Mouse (Mus musculus) cerebellum, postnatal 4 days (tissue): ENCODE data around the gene Lrrc58.

ENCODE experiments used
- DNase-seq, 2 experiments: peaks; one replicate each; pipeline ENCODE4 v3.0.0; 2022; ENCODE audit warnings: low spot score in 2 of 2, mixed read lengths in 1 of 2

Gene Lrrc58

GRCm38 (mm10) chr16:37868506-37869469 lies 599 bp downstream of the Lrrc58 start:
- no peak for DNase-seq

DNA sequence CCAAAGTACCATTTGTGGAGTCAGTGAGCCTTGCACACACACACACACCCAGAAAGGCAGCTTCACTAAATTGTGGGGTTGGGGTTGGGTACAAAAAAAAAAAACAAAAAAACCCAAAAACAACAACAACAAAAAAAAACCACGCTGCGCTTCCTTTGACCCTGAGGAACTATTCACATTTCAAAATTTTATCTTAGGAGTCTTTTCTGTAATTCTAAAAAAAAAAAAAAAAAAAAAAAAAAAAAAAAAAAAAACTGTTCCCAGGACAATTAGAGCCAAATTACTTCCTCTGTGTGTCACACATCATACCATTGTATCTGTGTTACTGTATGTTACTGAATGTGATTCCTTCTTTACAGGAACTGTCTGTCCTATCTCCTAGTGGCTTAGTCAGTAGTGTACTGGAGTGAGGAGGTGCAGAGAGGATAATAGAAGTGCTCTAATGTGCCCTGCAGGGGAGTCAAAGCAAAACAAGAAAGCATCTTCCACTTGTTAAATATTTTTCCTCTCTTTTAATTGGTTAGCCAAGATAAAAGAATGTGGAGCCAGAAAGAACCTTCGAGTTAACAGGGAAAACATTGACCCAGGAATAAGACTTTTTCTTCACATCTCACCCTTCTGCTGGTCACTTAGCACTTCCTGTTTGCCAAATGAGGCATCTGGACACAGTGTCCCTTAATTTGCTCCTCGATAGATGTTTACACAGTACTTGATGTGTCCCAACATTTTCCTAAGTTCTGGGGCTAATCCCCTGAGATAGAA lies 1.5 kb downstream of the Lrrc58 start:
- no peak for DNase-seq

GRCm38 (mm10) chr16:37871112-37871715 lies 3.0 kb downstream of the Lrrc58 start:
- no peak for DNase-seq

GRCm38 (mm10) chr16:37874501-37875235 lies 6.5 kb downstream of the Lrrc58 start:
- DNase-seq: no peak

- no peak for DNase-seq
Observed at GRCm38 (mm10) chr16:37877406-37877805, 9.2 kb downstream of the Lrrc58 start.

- no peak for DNase-seq
Observed at GRCm38 (mm10) chr16:37878951-37879505, 10.8 kb downstream of the Lrrc58 start.

DNA sequence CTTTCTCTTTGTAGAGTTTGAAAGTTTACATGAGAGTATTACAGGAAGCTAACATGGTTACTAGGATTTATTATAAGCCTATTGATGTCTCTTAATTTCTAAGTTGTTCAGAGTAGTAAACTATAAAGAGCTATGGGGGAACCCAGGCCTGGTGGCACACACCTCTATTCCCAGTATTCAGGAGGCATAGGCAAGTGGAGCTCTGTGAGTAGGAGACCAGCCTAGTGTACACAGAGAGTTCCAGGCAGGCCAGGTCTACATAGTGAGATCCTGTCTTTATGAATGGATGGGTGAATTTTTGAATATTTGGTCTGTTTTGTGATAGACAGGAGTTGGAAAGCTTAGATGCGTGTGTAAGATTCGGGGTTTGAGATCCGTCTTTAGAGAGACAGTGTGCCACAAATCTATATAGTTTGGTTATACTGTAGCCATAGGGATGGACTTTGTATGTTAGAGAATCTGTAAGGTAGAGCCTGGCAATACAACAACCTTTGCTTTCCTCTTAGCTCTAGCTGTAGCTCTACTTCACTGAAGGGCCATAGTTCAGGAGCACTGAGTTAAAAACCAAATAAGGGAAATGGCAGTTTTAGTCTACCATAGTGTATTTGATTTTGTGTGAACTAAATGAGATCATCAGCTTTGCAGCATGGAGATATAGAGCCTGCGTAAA lies 11.7 kb downstream of the Lrrc58 start:
- no peak for DNase-seq

DNA sequence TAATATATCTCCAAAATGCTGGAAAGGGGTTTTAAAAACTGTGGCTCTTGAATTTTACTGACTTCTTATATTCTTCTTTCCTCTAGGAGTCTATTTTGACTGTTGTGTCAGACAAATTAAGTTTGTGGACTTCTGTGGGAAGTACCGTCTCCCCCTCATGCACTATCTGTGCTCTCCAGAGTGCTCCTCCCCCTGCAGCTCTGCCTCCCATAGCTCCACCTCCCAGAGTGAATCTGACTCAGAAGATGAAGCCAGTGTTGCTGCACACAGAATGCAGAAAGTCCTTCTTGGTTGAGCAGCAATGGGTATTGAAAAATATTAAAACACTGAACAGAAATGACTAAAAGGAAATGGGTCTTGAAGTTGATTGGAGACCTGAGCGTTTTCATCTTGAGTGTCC lies 13.0 kb downstream of the Lrrc58 start:
- DNase-seq: no peak

DNA sequence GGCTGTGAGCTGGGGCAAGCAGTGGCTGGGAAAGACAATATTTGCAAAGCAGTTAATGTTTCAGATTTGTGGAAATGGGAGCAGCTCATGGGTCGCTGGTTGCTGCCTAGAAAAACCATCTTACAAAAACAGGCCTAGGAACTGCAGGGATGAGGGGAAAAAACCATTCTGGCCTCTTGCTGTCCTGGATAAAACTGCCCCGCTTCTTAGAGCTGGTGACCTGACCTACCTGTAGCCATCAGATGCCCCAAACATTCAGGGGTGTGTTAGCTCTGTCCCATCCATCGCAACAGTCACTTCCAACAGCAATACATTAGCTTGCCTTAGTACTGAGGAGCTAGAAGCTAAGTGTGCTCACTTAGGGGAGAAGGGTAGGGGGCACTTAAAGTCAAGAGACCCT lies 20.8 kb downstream of the Lrrc58 start:
- DNase-seq: no peak

DNA sequence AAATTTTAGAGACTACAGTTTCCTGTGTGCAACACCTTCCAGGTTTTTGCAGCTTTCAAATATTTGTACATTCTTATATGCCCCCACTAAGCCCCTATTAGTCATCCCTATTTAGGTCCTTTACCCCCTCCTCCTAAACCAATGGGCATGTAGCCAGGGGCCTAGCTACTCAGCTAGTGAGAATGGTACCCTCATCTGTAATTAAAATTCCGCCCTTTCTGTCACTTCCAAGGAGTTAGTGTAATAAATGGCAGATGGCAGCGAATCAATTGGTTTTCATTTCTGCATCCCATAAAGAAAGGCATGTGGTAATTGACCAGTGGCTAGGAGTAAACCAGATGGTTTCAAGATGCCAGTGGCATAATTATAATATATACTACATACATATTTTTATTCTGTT lies 24.5 kb downstream of the Lrrc58 start:
- no peak for DNase-seq

DNA sequence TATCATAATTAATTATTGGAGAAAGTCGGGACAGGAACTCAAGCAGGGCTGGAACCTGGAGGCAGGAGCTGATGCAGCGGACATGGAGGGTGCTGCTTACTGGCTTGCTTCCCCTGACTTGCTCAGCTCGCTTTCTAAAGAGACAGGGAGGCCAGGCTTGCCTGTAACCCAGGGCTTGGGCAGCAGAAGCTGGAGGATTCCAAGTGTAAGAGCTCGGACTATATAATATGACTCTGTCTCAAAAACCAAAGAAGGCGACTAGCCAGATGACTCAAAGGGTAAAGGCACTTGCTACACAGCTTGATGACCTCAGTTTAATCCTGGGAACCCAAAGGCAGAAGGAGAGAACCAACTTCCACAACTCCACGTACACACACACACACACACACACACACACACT lies 25.2 kb downstream of the Lrrc58 start:
- no peak for DNase-seq

DNA sequence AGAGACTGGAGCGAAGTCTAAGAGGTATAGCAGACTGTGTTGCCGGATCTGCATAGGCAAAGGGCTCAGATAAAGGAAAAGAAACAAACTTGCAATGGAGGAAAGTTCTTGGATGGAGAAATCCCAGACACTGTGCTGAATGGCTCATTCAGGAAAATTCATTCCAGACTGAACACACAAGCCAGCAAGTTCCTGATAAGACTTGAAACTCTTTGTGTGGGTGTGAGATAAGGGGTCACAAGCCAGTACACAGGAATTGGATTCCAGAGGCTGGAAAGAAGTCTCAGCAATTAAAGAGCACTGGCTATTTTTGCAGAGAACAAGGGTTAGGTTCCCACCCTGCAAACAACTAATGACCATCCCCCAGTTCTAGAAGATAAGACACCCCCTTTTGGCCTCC lies 25.8 kb downstream of the Lrrc58 start:
- no peak for DNase-seq

- no peak for DNase-seq
Observed at GRCm38 (mm10) chr16:37898790-37899189, 30.6 kb downstream of the Lrrc58 start.

- DNase-seq: no peak
Observed at GRCm38 (mm10) chr16:37899357-37899756, 31.2 kb downstream of the Lrrc58 start.

DNA sequence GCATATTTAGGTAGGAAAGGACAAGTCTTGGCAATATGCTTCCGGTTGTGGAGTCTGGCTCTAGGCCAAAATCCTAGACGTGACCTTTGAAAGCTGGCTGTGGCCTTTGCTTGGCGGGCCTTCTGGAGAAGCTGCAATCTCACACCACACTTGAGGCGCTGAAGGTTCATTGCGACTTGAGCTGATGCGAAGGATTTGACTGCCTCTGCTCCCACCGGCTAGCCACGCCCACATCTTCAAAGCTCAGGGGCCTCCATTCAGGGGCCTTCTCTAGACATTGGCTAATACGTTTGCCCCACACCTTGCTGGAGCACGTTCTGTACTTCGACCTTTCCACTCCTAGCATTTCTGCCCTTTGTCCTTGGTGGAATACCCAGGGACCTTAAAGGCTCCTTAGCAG lies 33.1 kb downstream of the Lrrc58 start:
- DNase-seq: no peak

GRCm38 (mm10) chr16:37906456-37906855 lies 38.3 kb downstream of the Lrrc58 start:
- DNase-seq: no peak

- DNase-seq: no peak
Observed at GRCm38 (mm10) chr16:37911086-37911485, 42.9 kb downstream of the Lrrc58 start.

GRCm38 (mm10) chr16:37916138-37916817 lies 48.1 kb downstream of the Lrrc58 start, which contains the start of gene Gpr156:
Gene Gpr156, plus strand, starts transcription at chr16:37916496.
- peak in 1 of 2 experiments; percentile 60 for DNase-seq

DNA sequence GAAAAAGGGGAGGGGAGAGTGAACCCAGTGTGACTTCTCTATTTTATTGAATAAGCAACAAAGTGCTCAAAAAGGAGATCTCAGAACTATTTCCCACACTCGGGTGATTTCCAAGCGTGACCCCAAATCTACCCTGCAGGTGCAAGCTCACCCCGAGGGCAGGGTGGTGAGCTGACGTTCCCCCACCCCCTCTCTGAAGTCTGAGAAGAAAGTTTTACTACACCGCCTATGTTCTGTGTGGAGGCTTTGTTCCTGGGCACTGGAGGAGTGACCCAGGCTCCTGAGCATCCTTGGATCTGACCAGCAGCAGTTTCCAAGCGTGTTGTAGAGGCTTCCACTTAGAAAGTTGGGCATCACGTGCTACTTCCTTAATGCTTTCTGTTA lies 48.6 kb downstream of the Lrrc58 start:
- no peak for DNase-seq

DNA sequence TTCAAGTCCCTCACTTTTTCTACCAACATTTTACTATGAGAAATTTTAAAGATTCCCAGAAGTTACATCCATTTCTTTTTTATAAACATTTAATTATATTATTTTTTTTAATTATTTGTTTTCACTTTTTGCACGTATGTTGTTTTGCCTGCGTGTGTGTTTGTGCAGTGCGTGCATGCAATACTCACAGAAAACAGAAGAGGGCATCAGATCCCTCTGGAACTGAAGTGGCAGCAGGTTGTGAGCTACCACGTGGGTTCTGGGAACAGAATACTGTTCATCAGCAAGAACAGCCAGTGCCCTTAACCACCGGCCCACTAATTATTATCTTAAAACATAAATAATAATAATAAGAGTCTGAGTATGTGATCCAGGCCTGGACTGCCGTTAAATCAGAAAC lies 50.8 kb downstream of the Lrrc58 start:
- no peak for DNase-seq
